In the genomic region with DNA sequence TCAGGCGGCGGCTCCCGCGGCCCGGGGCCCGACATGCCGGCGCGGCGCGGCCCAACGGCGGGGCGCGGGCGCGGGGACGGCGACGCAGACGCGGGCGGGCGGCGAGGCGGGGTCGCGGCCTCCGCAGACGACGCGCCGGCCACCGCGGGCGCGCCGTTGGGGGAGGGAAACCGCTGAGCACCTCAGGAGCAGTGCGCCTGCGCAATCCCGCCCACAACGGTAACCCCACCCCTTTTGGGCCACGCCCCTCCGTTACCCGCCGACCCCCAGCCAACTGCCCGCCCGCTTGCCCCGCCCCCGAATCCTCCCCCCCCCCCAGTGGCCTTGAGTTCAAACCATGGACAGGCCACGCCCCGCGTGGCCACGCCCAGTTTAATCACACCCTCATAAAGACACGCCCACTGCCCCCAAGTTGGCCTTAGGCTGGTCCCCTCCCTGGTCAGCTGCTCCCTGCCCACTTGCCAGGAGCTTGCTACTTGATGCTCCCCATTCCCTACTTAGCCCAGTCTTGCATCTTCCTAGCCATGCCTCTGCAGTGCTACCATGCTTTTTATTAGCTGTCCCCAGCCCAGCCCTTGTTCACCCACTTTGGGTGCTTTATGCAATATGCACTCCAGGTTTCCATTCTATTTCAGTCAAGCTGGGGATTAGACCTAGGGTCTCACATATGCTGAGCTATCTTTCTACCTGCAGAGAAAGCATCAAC, we compare ENCODE assay signal across 9 mouse cellular contexts. TPM values are rescaled to one million over a fixed set of nuclear protein-coding genes. Genes with fewer than 3 reads are reported as not detected.
A peak's percentile ranks its signal among the peaks of the same experiment; 100 is the strongest.
DNase-seq lines count a peak whose midpoint lies in the region; ATAC-seq and TF ChIP-seq lines count a peak whose summit lies in the region.
"Had no signal": no experiment of that assay in that cellular context is flagged by ENCODE, and none has a peak within 500 bp of the region (broad histone marks: within the 10 kb centered on the region; RNA-seq: fewer than 3 reads in every experiment).

A gene (minus strand): TSS at position 154 of the 706 bp plus-strand sequence.

- H3K4me3 ChIP-seq in kidney, postnatal 0 days (replicated peaks; ENCODE audit: low read depth, low read length), result peak within 1 kb of the TSS; percentile 28
- peak within 1 kb of the TSS; percentile 46 for H3K4me3 ChIP-seq in forebrain, embryonic 10.5 days
- peak within 1 kb of the TSS; percentile 17 for H3K4me3 ChIP-seq in limb, embryonic 11.5 days (ENCODE audit: low read depth, low read length)
- H3K4me3 ChIP-seq in olfactory bulb, adult 2 months (ENCODE audit: insufficient read depth, low read depth, low read length), result peak within 1 kb of the TSS; percentile 9

- ATAC-seq in kidney, postnatal 0 days (replicated peaks; ENCODE audit: low FRiP score, low read depth), result no peak
- ATAC-seq in limb, embryonic 11.5 days (ENCODE audit: insufficient number of reproducible peaks, low FRiP score, low TSS enrichment, low read depth), result no peak

- H3K9ac ChIP-seq in kidney, postnatal 0 days (ENCODE audit: low read depth, low read length), result 0 out of 2 replicates have a peak within 1 kb of the TSS, but pooled peaks have one; percentile 9
- H3K9ac ChIP-seq in limb, embryonic 11.5 days (ENCODE audit: low read length), result no peak within 1 kb of the TSS

- no peak for TF ChIP-seq CTCF in kidney, postnatal 0 days (IDR thresholded peaks at IDR 0.05; ENCODE audit: low read depth)
- TF ChIP-seq CTCF in olfactory bulb, adult 2 months (IDR thresholded peaks at IDR 0.05; ENCODE audit: insufficient read depth, low read depth, low read length), result no peak

- 4% methylated on average over 31 of the region's 56 CpGs for WGBS in kidney, postnatal 0 days
- 8% methylated on average over 38 of the region's 56 CpGs for WGBS in forebrain, embryonic 10.5 days
- 3% methylated on average over 15 of the region's 56 CpGs for WGBS in limb, embryonic 11.5 days
- WGBS in olfactory bulb, adult 2 months, result 24% methylated on average over 46 of the region's 56 CpGs

- no peaks in the 10 kb centered on the region for H3K4me1 ChIP-seq in kidney, postnatal 0 days (replicated peaks; ENCODE audit: insufficient read depth, low read length)
- peaks cover 6% of the 10 kb centered on the region for H3K4me1 ChIP-seq in forebrain, embryonic 10.5 days
- no peaks in the 10 kb centered on the region for H3K4me1 ChIP-seq in limb, embryonic 11.5 days (ENCODE audit: control insufficient read depth, insufficient read depth, low read length)
- H3K4me1 ChIP-seq in olfactory bulb, adult 2 months (ENCODE audit: control insufficient read depth, insufficient read depth, low read length), result 0 out of 2 replicates have a peak, but pooled peaks cover 3% of the 10 kb centered on the region

- H3K4me2 ChIP-seq in kidney, postnatal 0 days (ENCODE audit: low read length), result peak within 1 kb of the TSS; percentile 43
- peak within 1 kb of the TSS; percentile 33 for H3K4me2 ChIP-seq in limb, embryonic 11.5 days (ENCODE audit: low read depth, severe bottlenecking)

- DNase-seq in kidney, postnatal 0 days (ENCODE audit: low spot score), result no peak
- DNase-seq in kidney, adult 18-20 months, result no peak
- no peak for DNase-seq in forebrain, embryonic 10.5 days (ENCODE audit: extremely low spot score, low spot score)
- no peak for DNase-seq in limb, embryonic 11.5 days (ENCODE audit: low spot score)
- DNase-seq in layer of hippocampus, postnatal 10 days (ENCODE audit: low spot score in 2 of 2), result no peak
- DNase-seq in thymus, postnatal 14 days, result no peak
- no peak for DNase-seq in ovary, postnatal 14 days (ENCODE audit: low spot score)
- DNase-seq: cerebellum, adult 9-11 months had no signal

- H3K27ac ChIP-seq in kidney, postnatal 0 days, result no peak within 1 kb of the TSS
- H3K27ac ChIP-seq in forebrain, embryonic 10.5 days, result no peak within 1 kb of the TSS; the same call in 1 of the 2 replicates
- H3K27ac ChIP-seq in limb, embryonic 11.5 days (replicated peaks; ENCODE audit: low read depth, low read length), result no peak within 1 kb of the TSS
- no peak within 1 kb of the TSS for H3K27ac ChIP-seq in olfactory bulb, adult 2 months (ENCODE audit: insufficient read depth, low read depth, low read length)

- peaks cover 19% of the 10 kb centered on the region for H3K27me3 ChIP-seq in kidney, postnatal 0 days (ENCODE audit: insufficient read depth, low read length)
- H3K27me3 ChIP-seq in forebrain, embryonic 10.5 days (ENCODE audit: poor library complexity, severe bottlenecking), result peaks cover 48% of the 10 kb centered on the region
- H3K27me3 ChIP-seq in limb, embryonic 11.5 days (ENCODE audit: control insufficient read depth, insufficient read depth, low read length), result peaks cover 34% of the 10 kb centered on the region

- H3K36me3 ChIP-seq in kidney, postnatal 0 days (ENCODE audit: insufficient read depth, low read length), result no peaks in the 10 kb centered on the region
- no peaks in the 10 kb centered on the region for H3K36me3 ChIP-seq in forebrain, embryonic 10.5 days (replicated peaks)
- no peaks in the 10 kb centered on the region for H3K36me3 ChIP-seq in limb, embryonic 11.5 days (ENCODE audit: control insufficient read depth, insufficient read depth, low read length)

- TF ChIP-seq POLR2A in olfactory bulb, adult 2 months (IDR thresholded peaks at IDR 0.05; ENCODE audit: insufficient read depth, low read depth, low read length), result no peak

- peaks cover 7% of the 10 kb centered on the region for H3K9me3 ChIP-seq in kidney, postnatal 0 days (replicated peaks; ENCODE audit: low read length)
- peaks cover 22% of the 10 kb centered on the region for H3K9me3 ChIP-seq in forebrain, embryonic 10.5 days
- H3K9me3 ChIP-seq in limb, embryonic 11.5 days (ENCODE audit: control insufficient read depth, low read length), result peaks cover 12% of the 10 kb centered on the region

RNA-seq across cellular contexts. Expression of the gene that starts here (rescaled TPM):
- polyA plus RNA-seq in kidney, postnatal 0 days (2015; fragmentation: Nextera tagmentation; extraction: Ambion mirVana), result 0.08 and 0.13 TPM in 2 replicates
- polyA plus RNA-seq in forebrain, embryonic 10.5 days (2016; fragmentation: Nextera tagmentation; extraction: Ambion mirVana), result 0.20 and 0.30 TPM in 2 replicates
- polyA plus RNA-seq in limb, embryonic 11.5 days (2014; fragmentation: Nextera tagmentation; extraction: Ambion mirVana), result 0.17 and 0.28 TPM in 2 replicates
- not detected in 2 replicates for polyA plus RNA-seq in olfactory bulb, adult 2 months (2012; ENCODE audit: insufficient read depth, insufficient read length, low replicate concordance, missing spikeins)
- 1 to 10 TPM; 3.4 to 3.9 TPM for total RNA-seq in layer of hippocampus, postnatal 10 days (2021)
